Mouse (Mus musculus) limb, embryonic 14.5 days (tissue): ENCODE results near the gene Tnfsf10. TPM values are rescaled to one million over a fixed set of nuclear protein-coding genes. Genes with fewer than 3 reads are reported as not detected.
"Not testable (repeated sequence)": the region's sequence is repeated elsewhere in the genome, so short reads cannot be mapped to it uniquely, and the experiment has no call there.

ENCODE experiments used
- ATAC-seq: fragments of 200-750 bp; cut with Nextera tagmentation; 2 replicates; pipeline ENCODE4 v1.8.0; 2017; ENCODE audit warnings: low read depth, moderate number of reproducible peaks, moderate TSS enrichment; ENCODE audit not compliant: low FRiP score
- DNase-seq: peaks from one replicate; pipeline ENCODE4 v3.0.0-alpha.2; 2015; ENCODE audit warnings: low spot score
- H3K27ac ChIP-seq: fragments of 300-500 bp; sonication (generic); replicated peaks from 2 replicates; pipeline ENCODE4 v1.5.1; 2014; ENCODE audit warnings: low read depth, mild to moderate bottlenecking, low read length, moderate library complexity, mixed read lengths
- H3K27me3 ChIP-seq: fragments of 300-500 bp; sonication (generic); 2 replicates; pipeline ENCODE4 v1.6.1; 2014; ENCODE audit warnings: low read length, mixed read lengths; ENCODE audit not compliant: control insufficient read depth, insufficient read depth
- H3K36me3 ChIP-seq: fragments of 300-500 bp; sonication (generic); 2 replicates; pipeline ENCODE4 v1.6.1; 2014; ENCODE audit warnings: mild to moderate bottlenecking, low read length, moderate library complexity, mixed read lengths; ENCODE audit not compliant: control insufficient read depth, insufficient read depth
- H3K4me1 ChIP-seq: fragments of 300-500 bp; sonication (generic); 2 replicates; pipeline ENCODE4 v1.6.1; 2014; ENCODE audit warnings: antibody characterized with exemption, low read length, mixed read lengths; ENCODE audit not compliant: control insufficient read depth, insufficient read depth
- H3K4me2 ChIP-seq: fragments of 300-500 bp; sonication (generic); replicated peaks from 2 replicates; pipeline ENCODE4 v1.6.1; 2014; ENCODE audit warnings: low read depth, mild to moderate bottlenecking, low read length, moderate library complexity; ENCODE audit not compliant: severe bottlenecking
- H3K4me3 ChIP-seq: fragments of 300-500 bp; sonication (generic); replicated peaks from 2 replicates; pipeline ENCODE4 v1.5.1; 2014; ENCODE audit warnings: low read length
- H3K9ac ChIP-seq: fragments of 300-500 bp; sonication (generic); 2 replicates; pipeline ENCODE4 v1.6.1; 2014; ENCODE audit warnings: mild to moderate bottlenecking, low read depth, low read length, moderate library complexity; ENCODE audit not compliant: severe bottlenecking
- H3K9me3 ChIP-seq: fragments of 300-500 bp; sonication (generic); 2 replicates; pipeline ENCODE4 v1.6.1; 2016; ENCODE audit warnings: low read length; ENCODE audit not compliant: control insufficient read depth
- POLR2A ChIP-seq: fragments of 200-500 bp; IDR thresholded peaks from 2 replicates; pipeline ENCODE4 v1.8.0; 2012; ENCODE audit warnings: inconsistent platforms, mild to moderate bottlenecking, moderate library complexity, borderline replicate concordance; ENCODE audit not compliant: insufficient read depth, insufficient read length; ENCODE audit errors: extremely low read depth
- WGBS: fragments of 180-500 bp; shearing (Covaris S2); extraction: QIAGEN DNeasy Blood & Tissue Kit; methylation state at CpG from one replicate; pipeline ENCODE4 v1.1.7; 2014; 5-methylcytosine and 5-hydroxymethylcytosine counted together
- polyA plus RNA-seq, 2 experiments: library from polyadenylated mRNA; depleted of rRNA in 1 of 2; stranded (reverse) in 1 of 2; unstranded in 1 of 2; fragments of >200 nt; fragmentation: Nextera tagmentation in 1 of 2; extraction: Ambion mirVana in 1 of 2; gene quantifications; 2 replicates each; pipeline versions ENCODE4 v1.2.1 to v1.2.3; 2012 to 2014

The Tnfsf10 gene
- polyA plus RNA-seq, 2 experiments, result 0.14 to 0.17 TPM

DNA sequence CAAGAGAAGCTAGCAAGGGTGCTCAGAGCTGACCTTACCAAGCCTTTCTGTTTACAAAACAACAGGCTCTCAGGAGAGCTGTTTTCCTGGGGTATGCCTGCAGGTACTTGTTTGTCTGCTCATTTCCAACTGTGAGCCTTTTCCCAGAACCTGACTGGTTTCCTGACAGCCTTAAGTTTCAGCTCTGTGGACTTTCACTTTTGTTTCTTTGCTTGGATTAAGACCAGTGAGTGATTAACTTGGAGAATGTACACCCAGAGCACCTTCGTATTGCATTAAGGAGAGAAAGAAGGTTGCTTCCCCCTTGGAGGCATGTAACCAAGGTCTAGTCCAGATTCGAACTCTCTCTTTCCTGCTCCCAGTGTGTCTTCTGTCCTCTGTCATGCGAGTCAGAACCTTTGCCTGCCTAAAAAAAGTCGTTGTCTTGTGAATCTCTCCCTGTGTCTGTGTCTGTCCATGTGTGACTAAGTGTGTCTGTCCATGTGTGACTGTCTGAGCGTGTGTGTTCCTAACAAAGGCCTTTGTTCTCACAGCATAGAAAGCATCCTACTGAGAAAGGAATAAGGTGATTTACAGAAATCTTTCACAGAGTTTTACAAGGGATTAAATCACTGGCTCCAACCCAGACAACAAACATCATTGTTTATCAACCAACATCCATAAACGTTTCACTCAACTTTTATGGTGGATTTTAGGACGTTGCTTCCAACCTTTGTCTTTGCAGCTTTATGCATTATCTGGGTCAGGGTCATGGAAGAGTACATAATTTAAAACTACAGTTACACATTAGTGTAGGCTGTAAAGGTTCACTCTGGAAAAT, 43.7 kb upstream of the Tnfsf10 start:
- WGBS, result 36% methylated on average over 7 of the region's 7 CpGs
- Histone ChIP-seq H3K4me2 (no peak overlapping the region), H3K36me3 (no peaks in the 10 kb centered on the region), H3K27me3 (no peaks in the 10 kb centered on the region), H3K27ac (no peak overlapping the region), H3K4me1 (peaks cover 4% of the 10 kb centered on the region; the same call in 1 of the 2 replicates), H3K4me3 (no peak overlapping the region), H3K9ac (no peak overlapping the region), H3K9me3 (no peaks in the 10 kb centered on the region)
- TF ChIP-seq POLR2A, result no peak
- ATAC-seq (no peak), DNase-seq (no peak)

DNA sequence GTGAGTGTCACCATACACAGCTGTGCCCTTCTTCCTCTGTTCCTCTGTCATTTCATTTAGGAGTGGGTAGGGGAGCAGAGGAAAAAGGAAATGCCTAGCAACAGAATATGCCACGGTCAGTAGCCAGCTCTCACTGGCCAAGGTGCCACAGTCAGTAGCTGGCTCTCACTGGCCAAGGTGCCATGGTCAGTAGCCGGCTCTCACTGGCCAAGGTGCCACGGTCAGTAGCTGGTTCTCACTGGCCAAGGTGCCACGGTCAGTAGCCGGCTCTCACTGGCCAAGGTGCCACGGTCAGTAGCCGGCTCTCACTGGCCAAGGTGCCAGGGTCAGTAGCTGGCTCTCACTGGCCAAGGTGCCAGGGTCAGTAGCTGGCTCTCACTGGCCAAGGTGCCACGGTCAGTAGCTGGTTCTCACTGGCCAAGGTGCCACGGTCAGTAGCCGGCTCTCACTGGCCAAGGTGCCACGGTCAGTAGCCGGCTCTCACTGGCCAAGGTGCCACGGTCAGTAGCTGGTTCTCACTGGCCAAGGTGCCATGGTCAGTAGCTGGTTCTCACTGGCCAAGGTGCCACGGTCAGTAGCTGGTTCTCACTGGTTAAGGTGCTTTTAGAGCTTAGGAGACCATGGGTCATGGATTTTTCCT, 37.4 kb upstream of the Tnfsf10 start:
- H3K27me3 ChIP-seq, ATAC-seq: not testable (repeated sequence)

DNA sequence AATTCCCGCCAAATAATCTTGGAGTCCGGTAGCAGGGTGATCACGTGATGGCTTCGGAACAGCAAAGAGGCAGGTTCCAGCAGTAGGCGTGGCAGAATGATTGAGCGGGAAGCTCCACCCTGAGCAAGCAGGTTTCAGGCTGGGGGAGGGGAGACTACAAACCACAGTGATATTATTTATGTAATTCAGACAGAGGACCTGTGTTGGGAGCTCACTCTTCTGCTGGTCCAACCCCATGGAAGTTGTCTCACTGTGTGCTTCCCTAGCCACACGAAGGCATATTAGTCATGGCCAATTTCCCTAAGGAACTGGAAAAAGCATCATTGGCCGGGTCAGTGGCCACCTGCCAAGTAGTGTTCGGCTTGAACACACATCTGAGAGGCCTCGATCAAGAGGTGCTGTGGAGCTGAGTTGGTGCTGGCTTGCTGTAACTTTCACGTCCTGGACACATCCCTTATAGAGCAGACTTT, 36.5 kb upstream of the Tnfsf10 start:
- no peak overlapping the region for H3K9ac ChIP-seq
- ATAC-seq (no peak), DNase-seq (no peak)
- 51% methylated on average over 11 of the region's 11 CpGs for WGBS
- H3K4me3 ChIP-seq, result no peak overlapping the region
- no peaks in the 10 kb centered on the region for H3K27me3 ChIP-seq
- TF ChIP-seq POLR2A, result no peak
- no peak overlapping the region for H3K27ac ChIP-seq
- no peaks in the 10 kb centered on the region for H3K9me3 ChIP-seq
- H3K4me2 ChIP-seq, result no peak overlapping the region
- H3K36me3 ChIP-seq, result no peaks in the 10 kb centered on the region
- peaks cover 11% of the 10 kb centered on the region; the same call in 1 of the 2 replicates for H3K4me1 ChIP-seq

More for the DNA sequence above, 37.4 kb upstream of the Tnfsf10 start:
- H3K36me3 ChIP-seq, H3K27ac ChIP-seq, H3K9me3 ChIP-seq, H3K9ac ChIP-seq, DNase-seq, H3K4me3 ChIP-seq, H3K4me2 ChIP-seq: not testable (repeated sequence)
- peaks cover 11% of the 10 kb centered on the region; the same call in 1 of the 2 replicates for H3K4me1 ChIP-seq
- 92% methylated on average over 12 of the region's 14 CpGs for WGBS

GRCm38 (mm10) chr3:27283071-27283713, 33.6 kb upstream of the Tnfsf10 start:
- Histone ChIP-seq H3K36me3 (no peaks in the 10 kb centered on the region), H3K9ac (peak overlapping the region; percentile 28; the same call in 1 of the 2 replicates), H3K4me1 (peaks cover 11% of the 10 kb centered on the region; the same call in 1 of the 2 replicates), H3K4me2 (peak overlapping the region; percentile 48), H3K9me3 (no peaks in the 10 kb centered on the region), H3K27me3 (no peaks in the 10 kb centered on the region), H3K4me3 (peak overlapping the region; percentile 26), H3K27ac (no peak overlapping the region)
- DNase-seq, result no peak
- ATAC-seq, result no peak
- TF ChIP-seq POLR2A, result no peak
- 5% methylated on average over 27 of the region's 27 CpGs for WGBS

- no peaks in the 10 kb centered on the region for H3K27me3 ChIP-seq
- H3K9ac ChIP-seq, result no peak overlapping the region
- ATAC-seq, result no peak
- H3K4me3 ChIP-seq, result peak overlapping the region; percentile 26
- no peak overlapping the region for H3K27ac ChIP-seq
- no peaks in the 10 kb centered on the region for H3K36me3 ChIP-seq
- H3K9me3 ChIP-seq, result no peaks in the 10 kb centered on the region
- H3K4me2 ChIP-seq, result peak overlapping the region; percentile 48; the same call in 1 of the 2 replicates
- no peak for TF ChIP-seq POLR2A
- no peak for DNase-seq
- WGBS, result 67% methylated on average over 7 of the region's 7 CpGs
- H3K4me1 ChIP-seq, result peaks cover 11% of the 10 kb centered on the region; the same call in 1 of the 2 replicates
These were observed 33.0 kb upstream of the Tnfsf10 start for GRCm38 (mm10) chr3:27283796-27284195.
